Mouse (Mus musculus) kidney, adult 18-20 months (tissue): ENCODE results near the gene Rd3.
A peak's percentile ranks its signal among the peaks of the same experiment; 100 is the strongest.

ENCODE experiments used
- DNase-seq: peaks from one replicate; pipeline ENCODE4 v3.0.0; 2021

Rd3 gene

GRCm38 (mm10) chr1:191977187-191977586 is at the start of gene Rd3:
Gene Rd3 (plus strand): TSS chr1:191977370.
- DNase-seq = peak; percentile 33

- peak; percentile 64 for DNase-seq
These were observed 48.8 kb upstream of the Rd3 start for GRCm38 (mm10) chr1:191928345-191928744.

- no peak for DNase-seq
These were observed 48.1 kb upstream of the Rd3 start for GRCm38 (mm10) chr1:191929065-191929464.

- no peak for DNase-seq
These were observed 47.2 kb upstream of the Rd3 start for GRCm38 (mm10) chr1:191929897-191930524.

- no peak for DNase-seq
These were observed 46.6 kb upstream of the Rd3 start for GRCm38 (mm10) chr1:191930525-191931105.

GRCm38 (mm10) chr1:191932286-191932985 is 44.7 kb upstream of the Rd3 start:
- DNase-seq = no peak

GRCm38 (mm10) chr1:191932986-191933632 is 44.1 kb upstream of the Rd3 start:
- DNase-seq = no peak

GRCm38 (mm10) chr1:191943638-191944037 is 33.5 kb upstream of the Rd3 start:
- DNase-seq = no peak

GRCm38 (mm10) chr1:191945341-191945740 is 31.8 kb upstream of the Rd3 start:
- no peak for DNase-seq

- no peak for DNase-seq
These were observed 31.4 kb upstream of the Rd3 start for GRCm38 (mm10) chr1:191945756-191946155.

GRCm38 (mm10) chr1:191946261-191946660 is 30.9 kb upstream of the Rd3 start:
- DNase-seq = no peak

GRCm38 (mm10) chr1:191946835-191947234 is 30.3 kb upstream of the Rd3 start:
- DNase-seq = no peak

GRCm38 (mm10) chr1:191947796-191948195 is 29.4 kb upstream of the Rd3 start:
- DNase-seq = no peak

- no peak for DNase-seq
These were observed 28.6 kb upstream of the Rd3 start for GRCm38 (mm10) chr1:191948600-191948999.

- DNase-seq = no peak
These were observed 26.6 kb upstream of the Rd3 start for GRCm38 (mm10) chr1:191950611-191951010.

- DNase-seq = no peak
These were observed 24.3 kb upstream of the Rd3 start for GRCm38 (mm10) chr1:191952733-191953335.

- peak; percentile 42 for DNase-seq
These were observed 22.1 kb upstream of the Rd3 start for GRCm38 (mm10) chr1:191955101-191955500.

- DNase-seq = peak; percentile 53
These were observed 20.9 kb upstream of the Rd3 start for GRCm38 (mm10) chr1:191956261-191956660.

GRCm38 (mm10) chr1:191956871-191957270 is 20.3 kb upstream of the Rd3 start:
- DNase-seq = peak; percentile 83

GRCm38 (mm10) chr1:191957321-191957720 is 19.8 kb upstream of the Rd3 start:
- DNase-seq = peak; percentile 73

GRCm38 (mm10) chr1:191960946-191961345 is 16.2 kb upstream of the Rd3 start:
- no peak for DNase-seq

- no peak for DNase-seq
These were observed 13.8 kb upstream of the Rd3 start for GRCm38 (mm10) chr1:191963413-191963812.
